Mouse (Mus musculus) heart, adult 2 months (tissue): ENCODE data around the gene Prrc2a.

Source experiments
- CTCF ChIP-seq: fragments of 200-600 bp; IDR thresholded peaks from 2 replicates; pipeline ENCODE4 v1.8.1; 2022; ENCODE audit warnings: antibody characterized with exemption, mild to moderate bottlenecking, moderate library complexity
- EP300 ChIP-seq: fragments of 200-500 bp; IDR thresholded peaks from 2 replicates; pipeline ENCODE4 v1.6.1; 2011; ENCODE audit warnings: low read depth, low read length, control low read depth; ENCODE audit not compliant: insufficient read depth
- POLR2A ChIP-seq: fragments of 200-500 bp; IDR thresholded peaks from 2 replicates; pipeline ENCODE4 v1.6.1; 2011; ENCODE audit warnings: mild to moderate bottlenecking, low read depth, low read length, control low read depth; ENCODE audit not compliant: insufficient read depth

DNA sequence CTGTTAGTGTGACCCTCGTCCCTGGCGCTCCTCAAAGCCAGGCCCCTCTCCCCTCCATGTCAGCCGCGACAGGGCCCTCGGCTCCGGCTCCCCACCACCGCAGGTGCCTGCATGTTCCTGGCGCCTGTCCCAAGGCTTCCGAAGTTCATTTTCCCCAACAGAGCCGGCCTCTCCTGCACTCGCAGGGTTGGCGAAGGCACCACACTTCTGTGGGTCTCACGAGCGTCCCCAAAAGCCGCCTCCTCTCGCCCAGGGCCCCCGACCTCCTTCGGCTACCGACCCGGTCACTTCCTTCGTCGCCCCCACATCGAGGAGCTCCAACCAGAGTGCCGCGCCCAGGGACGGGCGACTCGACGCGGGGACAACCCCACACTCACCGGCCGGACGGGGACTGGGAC, 44.0 kb downstream of the Prrc2a start:
- no peak for TF ChIP-seq POLR2A
- no peak for TF ChIP-seq CTCF
- TF ChIP-seq EP300, result no peak
